Mouse (Mus musculus) liver, postnatal 0 days (tissue): ENCODE measurements around the gene Clca1.

Experiments
- CTCF ChIP-seq: sonication (generic); IDR thresholded peaks from 2 replicates; pipeline ENCODE4 v1.5.1; 2016; ENCODE audit warnings: antibody characterized with exemption, low read depth
- EP300 ChIP-seq: IDR thresholded peaks from 2 replicates; pipeline ENCODE4 v1.6.1; 2016; ENCODE audit warnings: antibody characterized with exemption, low read depth, mild to moderate bottlenecking

DNA sequence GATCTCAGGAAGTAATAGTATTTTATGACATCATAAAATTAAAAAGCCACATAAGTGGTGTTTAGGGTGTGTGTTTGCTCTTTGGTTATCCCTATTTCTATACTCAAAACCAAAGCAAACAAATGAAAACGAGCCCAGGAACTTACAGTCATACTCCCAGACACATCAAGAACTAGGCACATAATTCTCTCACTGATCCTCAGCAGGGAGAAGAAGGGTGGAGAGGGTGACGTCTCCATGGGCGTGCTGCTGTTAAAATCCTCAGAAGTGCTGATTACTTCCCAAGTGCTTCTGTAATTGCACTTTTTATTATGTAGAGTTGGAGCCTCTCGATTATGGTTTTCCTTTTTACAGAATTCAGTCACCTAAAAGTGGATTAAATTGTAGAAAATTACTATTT, 66.5 kb downstream of the Clca1 start:
- TF ChIP-seq CTCF, result no peak
- no peak for TF ChIP-seq EP300
